Mouse (Mus musculus): ENCODE data around the gene Tlnrd1. TPM values are rescaled to one million over a fixed set of nuclear protein-coding genes. Genes with fewer than 3 reads are reported as not detected.

The Tlnrd1 gene
- polyA plus RNA-seq (2014; fragmentation: Nextera tagmentation; extraction: Ambion mirVana) = 11.6 and 14.9 TPM in 2 replicates

GRCm38 (mm10) chr7:83884021-83884658, at the start of gene Tlnrd1, which contains the start of gene Mesd:
Tlnrd1 (minus strand) TSS chr7:83884305.
Mesd (plus strand) TSS chr7:83884466.
- DNase-seq (ENCODE audit: low spot score) = peak; percentile 91
- no peaks in the 10 kb centered on the region for H3K9me3 ChIP-seq (ENCODE audit: control insufficient read depth, low read length)
- under 1% methylated on average over 65 of the region's 69 CpGs for WGBS

GRCm38 (mm10) chr7:83921637-83922036, 37.5 kb upstream of the Tlnrd1 start:
- Histone ChIP-seq H3K27me3 (ENCODE audit: control insufficient read depth, insufficient read depth, low read length) (no peaks in the 10 kb centered on the region), H3K36me3 (ENCODE audit: control insufficient read depth, insufficient read depth, low read length) (no peaks in the 10 kb centered on the region), H3K9ac (ENCODE audit: low read depth, low read length) (no peak overlapping the region), H3K4me3 (ENCODE audit: low read depth, low read length) (no peak overlapping the region), H3K4me2 (replicated peaks; ENCODE audit: low read depth, low read length) (no peak overlapping the region), H3K4me1 (replicated peaks; ENCODE audit: control insufficient read depth, insufficient read depth, low read length) (no peaks in the 10 kb centered on the region), H3K27ac (ENCODE audit: low read depth, low read length) (no peak overlapping the region), H3K9me3 (ENCODE audit: control insufficient read depth, low read length) (no peaks in the 10 kb centered on the region)
- 70% methylated on average over 3 of the region's 3 CpGs for WGBS
- DNase-seq (ENCODE audit: low spot score) (no peak), ATAC-seq (ENCODE audit: low FRiP score) (no peak)

More at GRCm38 (mm10) chr7:83884021-83884658, at the start of gene Tlnrd1, which contains the start of gene Mesd:
- H3K9ac ChIP-seq (ENCODE audit: low read depth, low read length) = peak within 1 kb of the TSS; percentile 86
- H3K27ac ChIP-seq (ENCODE audit: low read depth, low read length) = peak within 1 kb of the TSS; percentile 96
- H3K4me2 ChIP-seq (replicated peaks; ENCODE audit: low read depth, low read length) = peak within 1 kb of the TSS; percentile 98
- peak within 1 kb of the TSS; percentile 76 for H3K4me3 ChIP-seq (ENCODE audit: low read depth, low read length)
- H3K36me3 ChIP-seq (ENCODE audit: control insufficient read depth, insufficient read depth, low read length) = no peaks in the 10 kb centered on the region
- H3K4me1 ChIP-seq (replicated peaks; ENCODE audit: control insufficient read depth, insufficient read depth, low read length) = peaks cover 9% of the 10 kb centered on the region; the same call in 1 of the 2 replicates
- H3K27me3 ChIP-seq (ENCODE audit: control insufficient read depth, insufficient read depth, low read length) = no peaks in the 10 kb centered on the region
- peak; percentile 83 for ATAC-seq (ENCODE audit: low FRiP score)

GRCm38 (mm10) chr7:83920241-83920640, 36.1 kb upstream of the Tlnrd1 start:
- H3K4me3 ChIP-seq (ENCODE audit: low read depth, low read length) = no peak overlapping the region
- H3K4me2 ChIP-seq (replicated peaks; ENCODE audit: low read depth, low read length) = no peak overlapping the region
- no peaks in the 10 kb centered on the region for H3K4me1 ChIP-seq (replicated peaks; ENCODE audit: control insufficient read depth, insufficient read depth, low read length)
- DNase-seq (ENCODE audit: low spot score) = no peak
- no peaks in the 10 kb centered on the region for H3K36me3 ChIP-seq (ENCODE audit: control insufficient read depth, insufficient read depth, low read length)
- H3K27me3 ChIP-seq (ENCODE audit: control insufficient read depth, insufficient read depth, low read length) = no peaks in the 10 kb centered on the region
- no peaks in the 10 kb centered on the region for H3K9me3 ChIP-seq (ENCODE audit: control insufficient read depth, low read length)
- no peak overlapping the region for H3K27ac ChIP-seq (ENCODE audit: low read depth, low read length)
- ATAC-seq (ENCODE audit: low FRiP score) = no peak
- no peak overlapping the region for H3K9ac ChIP-seq (ENCODE audit: low read depth, low read length)
- WGBS = 85% methylated on average over 4 of the region's 4 CpGs

- ATAC-seq (ENCODE audit: low FRiP score) = no peak
- no peak overlapping the region for H3K4me3 ChIP-seq (ENCODE audit: low read depth, low read length)
- no peaks in the 10 kb centered on the region for H3K27me3 ChIP-seq (ENCODE audit: control insufficient read depth, insufficient read depth, low read length)
- no peak overlapping the region for H3K27ac ChIP-seq (ENCODE audit: low read depth, low read length)
- no peaks in the 10 kb centered on the region for H3K4me1 ChIP-seq (replicated peaks; ENCODE audit: control insufficient read depth, insufficient read depth, low read length)
- no peaks in the 10 kb centered on the region for H3K36me3 ChIP-seq (ENCODE audit: control insufficient read depth, insufficient read depth, low read length)
- no peak overlapping the region for H3K4me2 ChIP-seq (replicated peaks; ENCODE audit: low read depth, low read length)
- H3K9me3 ChIP-seq (ENCODE audit: control insufficient read depth, low read length) = no peaks in the 10 kb centered on the region
- DNase-seq (ENCODE audit: low spot score) = peak; percentile 90
- WGBS = 0% methylated on average over 3 of the region's 3 CpGs
- no peak overlapping the region for H3K9ac ChIP-seq (ENCODE audit: low read depth, low read length)
Observed at GRCm38 (mm10) chr7:83914566-83914965, 30.5 kb upstream of the Tlnrd1 start.

- Histone ChIP-seq H3K4me1 (replicated peaks; ENCODE audit: control insufficient read depth, insufficient read depth, low read length) (no peaks in the 10 kb centered on the region), H3K27ac (ENCODE audit: low read depth, low read length) (no peak overlapping the region), H3K36me3 (ENCODE audit: control insufficient read depth, insufficient read depth, low read length) (no peaks in the 10 kb centered on the region), H3K4me3 (ENCODE audit: low read depth, low read length) (no peak overlapping the region), H3K9me3 (ENCODE audit: control insufficient read depth, low read length) (no peaks in the 10 kb centered on the region), H3K4me2 (replicated peaks; ENCODE audit: low read depth, low read length) (no peak overlapping the region), H3K27me3 (ENCODE audit: control insufficient read depth, insufficient read depth, low read length) (no peaks in the 10 kb centered on the region), H3K9ac (ENCODE audit: low read depth, low read length) (no peak overlapping the region)
- no peak for DNase-seq (ENCODE audit: low spot score)
- WGBS = 75% methylated on average over 9 of the region's 9 CpGs
- no peak for ATAC-seq (ENCODE audit: low FRiP score)
Observed at GRCm38 (mm10) chr7:83913995-83914394, 29.9 kb upstream of the Tlnrd1 start.

GRCm38 (mm10) chr7:83913405-83913932, 29.4 kb upstream of the Tlnrd1 start:
- DNase-seq (ENCODE audit: low spot score) (no peak), ATAC-seq (ENCODE audit: low FRiP score) (no peak)
- Histone ChIP-seq H3K9ac (ENCODE audit: low read depth, low read length) (no peak overlapping the region), H3K4me2 (replicated peaks; ENCODE audit: low read depth, low read length) (no peak overlapping the region), H3K4me1 (replicated peaks; ENCODE audit: control insufficient read depth, insufficient read depth, low read length) (no peaks in the 10 kb centered on the region), H3K27ac (ENCODE audit: low read depth, low read length) (no peak overlapping the region), H3K9me3 (ENCODE audit: control insufficient read depth, low read length) (no peaks in the 10 kb centered on the region), H3K36me3 (ENCODE audit: control insufficient read depth, insufficient read depth, low read length) (no peaks in the 10 kb centered on the region), H3K27me3 (ENCODE audit: control insufficient read depth, insufficient read depth, low read length) (no peaks in the 10 kb centered on the region), H3K4me3 (ENCODE audit: low read depth, low read length) (no peak overlapping the region)
- WGBS = 91% methylated on average over 6 of the region's 6 CpGs

DNA sequence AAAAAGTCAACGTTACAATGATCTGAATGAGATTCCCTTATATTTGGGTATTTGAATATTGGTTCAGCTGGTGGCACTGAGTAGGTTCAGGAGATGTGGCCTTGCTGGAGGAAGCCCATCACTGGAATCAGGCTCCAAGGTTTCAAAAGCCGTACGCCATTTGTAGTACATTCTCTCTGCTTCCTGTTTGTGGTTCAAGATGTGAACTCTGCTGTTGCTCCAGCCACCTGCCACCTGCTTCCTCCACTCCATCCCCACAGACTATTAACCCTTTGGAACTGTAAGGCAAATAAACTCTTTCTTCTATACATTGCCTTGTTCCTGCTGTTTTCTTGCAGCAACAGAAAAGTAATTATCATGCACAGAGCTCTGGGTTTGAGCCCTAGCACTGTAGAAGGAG, 27.8 kb upstream of the Tlnrd1 start:
- no peak for ATAC-seq (ENCODE audit: low FRiP score)

GRCm38 (mm10) chr7:83904831-83905230, 20.7 kb upstream of the Tlnrd1 start:
- DNase-seq (ENCODE audit: low spot score) = no peak
- no peak overlapping the region for H3K4me3 ChIP-seq (ENCODE audit: low read depth, low read length)
- 95% methylated on average over 3 of the region's 3 CpGs for WGBS
- no peak for ATAC-seq (ENCODE audit: low FRiP score)
- H3K27ac ChIP-seq (ENCODE audit: low read depth, low read length) = no peak overlapping the region
- no peaks in the 10 kb centered on the region for H3K27me3 ChIP-seq (ENCODE audit: control insufficient read depth, insufficient read depth, low read length)
- H3K4me1 ChIP-seq (replicated peaks; ENCODE audit: control insufficient read depth, insufficient read depth, low read length) = no peaks in the 10 kb centered on the region
- H3K36me3 ChIP-seq (ENCODE audit: control insufficient read depth, insufficient read depth, low read length) = no peaks in the 10 kb centered on the region
- no peak overlapping the region for H3K4me2 ChIP-seq (replicated peaks; ENCODE audit: low read depth, low read length)
- no peak overlapping the region for H3K9ac ChIP-seq (ENCODE audit: low read depth, low read length)
- no peaks in the 10 kb centered on the region for H3K9me3 ChIP-seq (ENCODE audit: control insufficient read depth, low read length)

More for the DNA sequence above, 27.8 kb upstream of the Tlnrd1 start:
- WGBS = 86% methylated on average over 3 of the region's 3 CpGs
- Histone ChIP-seq H3K9ac (ENCODE audit: low read depth, low read length) (no peak overlapping the region), H3K27me3 (ENCODE audit: control insufficient read depth, insufficient read depth, low read length) (no peaks in the 10 kb centered on the region), H3K27ac (ENCODE audit: low read depth, low read length) (no peak overlapping the region), H3K4me3 (ENCODE audit: low read depth, low read length) (no peak overlapping the region), H3K4me1 (replicated peaks; ENCODE audit: control insufficient read depth, insufficient read depth, low read length) (no peaks in the 10 kb centered on the region), H3K36me3 (ENCODE audit: control insufficient read depth, insufficient read depth, low read length) (no peaks in the 10 kb centered on the region), H3K4me2 (replicated peaks; ENCODE audit: low read depth, low read length) (no peak overlapping the region), H3K9me3 (ENCODE audit: control insufficient read depth, low read length) (no peaks in the 10 kb centered on the region)
- DNase-seq (ENCODE audit: low spot score) = no peak
